Mouse (Mus musculus) intestine, postnatal 0 days (tissue): ENCODE measurements around the gene Hnf1a. TPM values are rescaled to one million over a fixed set of nuclear protein-coding genes. Genes with fewer than 3 reads are reported as not detected.
A peak's percentile ranks its signal among the peaks of the same experiment; 100 is the strongest.

ENCODE experiments used
- ATAC-seq: fragments of 200-750 bp; cut with Nextera tagmentation; 2 replicates; pipeline ENCODE4 v1.8.0; 2017; ENCODE audit warnings: mild to moderate bottlenecking, moderate TSS enrichment, moderate library complexity
- H3K27ac ChIP-seq: fragments of 300-500 bp; sonication (generic); 2 replicates; pipeline ENCODE4 v1.5.1; 2014; ENCODE audit warnings: mild to moderate bottlenecking, low read depth, low read length, moderate library complexity
- H3K27me3 ChIP-seq: fragments of 300-500 bp; sonication (generic); replicated peaks from 2 replicates; pipeline ENCODE4 v1.6.1; 2014; ENCODE audit warnings: low read length, mixed read lengths; ENCODE audit not compliant: control insufficient read depth, insufficient read depth
- H3K36me3 ChIP-seq: fragments of 300-500 bp; sonication (generic); 2 replicates; pipeline ENCODE4 v1.6.1; 2014; ENCODE audit warnings: mild to moderate bottlenecking, moderate library complexity; ENCODE audit not compliant: control insufficient read depth, insufficient read depth
- H3K4me1 ChIP-seq: fragments of 300-500 bp; sonication (generic); replicated peaks from 2 replicates; pipeline ENCODE4 v1.6.1; 2014; ENCODE audit warnings: antibody characterized with exemption, low read length, mixed read lengths; ENCODE audit not compliant: control insufficient read depth, insufficient read depth
- H3K4me2 ChIP-seq: fragments of 300-500 bp; sonication (generic); replicated peaks from 2 replicates; pipeline ENCODE4 v1.6.1; 2014; ENCODE audit warnings: low read depth, mild to moderate bottlenecking, moderate library complexity
- H3K4me3 ChIP-seq: fragments of 300-500 bp; sonication (generic); 2 replicates; pipeline ENCODE4 v1.5.1; 2014; ENCODE audit warnings: low read depth, low read length
- H3K9ac ChIP-seq: fragments of 300-500 bp; sonication (generic); 2 replicates; pipeline ENCODE4 v1.6.1; 2014; ENCODE audit warnings: mild to moderate bottlenecking, low read depth, low read length
- H3K9me3 ChIP-seq: fragments of 300-500 bp; sonication (generic); 2 replicates; pipeline ENCODE4 v1.6.1; 2016; ENCODE audit warnings: mixed run types; ENCODE audit not compliant: control insufficient read depth
- CTCF ChIP-seq: sonication (generic); IDR thresholded peaks from 2 replicates; pipeline ENCODE4 v1.5.1; 2016; ENCODE audit warnings: low read depth, mild to moderate bottlenecking, control low read depth, antibody characterized with exemption, moderate library complexity
- WGBS: fragments of 180-500 bp; shearing (Covaris S2); extraction: QIAGEN DNeasy Blood & Tissue Kit; methylation state at CpG from one replicate; pipeline ENCODE4 v1.1.7; 2014; 5-methylcytosine and 5-hydroxymethylcytosine counted together
- polyA plus RNA-seq: library from polyadenylated mRNA; unstranded; fragments of >200 nt; fragmentation: Nextera tagmentation; extraction: Ambion mirVana; gene quantifications from 2 replicates; pipeline ENCODE4 v1.2.1, GENCODE M21; 2015

Gene Hnf1a
- polyA plus RNA-seq, 1 experiment from 2014 or later = 15.9 TPM

DNA sequence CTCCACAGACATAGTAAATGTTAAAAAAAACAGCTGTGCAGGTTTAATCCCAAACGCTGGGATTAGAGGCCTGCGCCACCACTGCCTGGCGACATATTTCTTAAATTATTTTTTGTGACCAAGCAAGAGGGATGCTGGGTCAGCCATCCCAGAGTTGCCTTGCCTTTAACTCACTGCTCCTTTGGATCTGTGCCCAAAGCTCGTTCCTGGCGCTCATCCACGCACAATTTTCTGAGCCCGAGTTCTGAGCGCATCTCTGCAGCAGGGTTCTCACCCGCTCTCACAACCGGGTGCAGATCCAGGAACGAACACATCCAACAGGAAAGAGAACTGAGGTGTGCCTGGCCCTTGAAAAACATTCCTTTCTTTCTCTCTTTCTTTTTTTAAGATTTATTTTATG, 7.6 kb upstream of the Hnf1a start:
- H3K27me3 ChIP-seq = no peaks in the 10 kb centered on the region
- peaks cover 7% of the 10 kb centered on the region; the same call in 1 of the 2 replicates for H3K36me3 ChIP-seq
- no peak overlapping the region for H3K9ac ChIP-seq
- H3K9me3 ChIP-seq = no peaks in the 10 kb centered on the region
- peak overlapping the region; percentile 86; the same call in 1 of the 2 replicates for H3K27ac ChIP-seq
- no peak overlapping the region for H3K4me3 ChIP-seq
- no peak overlapping the region for H3K4me2 ChIP-seq
- WGBS = 53% methylated on average over 11 of the region's 11 CpGs
- no peak for ATAC-seq
- no peaks in the 10 kb centered on the region for H3K4me1 ChIP-seq
- no peak for TF ChIP-seq CTCF

- Histone ChIP-seq H3K9me3 (no peaks in the 10 kb centered on the region), H3K27me3 (no peaks in the 10 kb centered on the region), H3K27ac (no peak overlapping the region), H3K9ac (no peak overlapping the region), H3K4me3 (no peak overlapping the region), H3K4me2 (no peak overlapping the region), H3K36me3 (peaks cover 7% of the 10 kb centered on the region; the same call in 1 of the 2 replicates), H3K4me1 (no peaks in the 10 kb centered on the region)
- no peak for TF ChIP-seq CTCF
- no peak for ATAC-seq
Measured at GRCm38 (mm10) chr5:114976935-114977334, 6.0 kb upstream of the Hnf1a start.

DNA sequence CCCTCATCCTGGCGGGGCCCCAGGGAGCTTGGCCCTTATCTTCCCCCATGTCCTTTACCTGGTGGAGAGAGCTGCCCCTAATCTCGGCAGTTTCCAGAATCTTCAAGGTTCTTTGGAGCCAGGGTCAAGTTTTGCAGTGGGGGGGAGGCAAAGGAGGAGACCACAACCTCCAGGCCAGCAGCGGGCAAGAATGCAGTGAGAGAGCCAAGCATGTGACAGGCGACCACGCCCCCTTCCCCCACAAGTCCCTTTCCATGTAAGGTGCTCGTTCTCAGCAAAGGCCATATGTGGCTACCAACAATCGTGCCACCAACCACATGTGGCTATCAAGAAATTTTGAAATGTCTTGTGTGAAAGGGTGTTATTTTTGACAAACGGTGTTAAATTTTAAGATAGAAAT, 2.2 kb upstream of the Hnf1a start:
- WGBS = 59% methylated on average over 8 of the region's 8 CpGs
- no peak for TF ChIP-seq CTCF
- no peak overlapping the region for H3K4me2 ChIP-seq
- ATAC-seq = no peak
- H3K4me1 ChIP-seq = no peaks in the 10 kb centered on the region
- no peak overlapping the region for H3K4me3 ChIP-seq
- H3K36me3 ChIP-seq = peaks cover 7% of the 10 kb centered on the region; the same call in 1 of the 2 replicates
- H3K27me3 ChIP-seq = no peaks in the 10 kb centered on the region
- H3K9ac ChIP-seq = no peak overlapping the region
- H3K27ac ChIP-seq = no peak overlapping the region
- no peaks in the 10 kb centered on the region for H3K9me3 ChIP-seq

DNA sequence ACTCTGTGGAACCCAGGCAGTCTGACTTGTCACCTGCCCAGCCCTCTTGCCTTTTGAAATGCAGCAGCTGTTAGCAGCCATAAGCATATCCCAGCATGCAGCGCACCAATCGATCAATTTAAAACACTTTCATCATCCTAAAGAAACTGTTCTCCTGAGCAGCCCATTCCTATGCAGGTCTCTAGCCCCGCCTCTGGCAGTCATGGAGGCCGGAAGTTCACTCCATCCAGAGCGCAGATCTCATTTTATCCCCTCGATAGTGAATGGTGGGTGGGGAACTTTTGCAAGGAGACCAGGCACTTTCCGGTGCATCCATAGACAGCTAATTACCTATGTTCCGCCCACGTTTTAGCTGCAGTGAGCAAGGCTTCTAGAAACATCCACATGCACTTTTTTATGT, 1.3 kb upstream of the Hnf1a start:
- TF ChIP-seq CTCF = peak; percentile 13; the same call in 1 of the 2 replicates
- peaks cover 7% of the 10 kb centered on the region; the same call in 1 of the 2 replicates for H3K36me3 ChIP-seq
- H3K27me3 ChIP-seq = no peaks in the 10 kb centered on the region
- peak overlapping the region; percentile 69 for H3K4me2 ChIP-seq
- H3K27ac ChIP-seq = 0 out of 2 replicates have a peak overlapping the region, but pooled peaks have one; percentile 95
- H3K4me3 ChIP-seq = no peak overlapping the region; the same call in 1 of the 2 replicates
- H3K9ac ChIP-seq = no peak overlapping the region
- H3K9me3 ChIP-seq = no peaks in the 10 kb centered on the region
- no peak for ATAC-seq
- WGBS = 50% methylated on average over 9 of the region's 9 CpGs
- no peaks in the 10 kb centered on the region for H3K4me1 ChIP-seq

- 28% methylated on average over 13 of the region's 13 CpGs for WGBS
- H3K36me3 ChIP-seq = no peaks in the 10 kb centered on the region
- TF ChIP-seq CTCF = no peak
- peak overlapping the region; percentile 45 for H3K9ac ChIP-seq
- H3K27me3 ChIP-seq = no peaks in the 10 kb centered on the region
- H3K4me1 ChIP-seq = no peaks in the 10 kb centered on the region
- no peak for ATAC-seq
- peak overlapping the region; percentile 95 for H3K27ac ChIP-seq
- H3K9me3 ChIP-seq = no peaks in the 10 kb centered on the region
- H3K4me3 ChIP-seq = peak overlapping the region; percentile 49
- H3K4me2 ChIP-seq = peak overlapping the region; percentile 69
Measured at GRCm38 (mm10) chr5:114969609-114970215, 1.2 kb downstream of the Hnf1a start.

- Histone ChIP-seq H3K9ac (peak overlapping the region; percentile 45), H3K4me2 (peak overlapping the region; percentile 69), H3K27me3 (no peaks in the 10 kb centered on the region), H3K36me3 (no peaks in the 10 kb centered on the region), H3K27ac (peak overlapping the region; percentile 95), H3K4me1 (no peaks in the 10 kb centered on the region), H3K4me3 (peak overlapping the region; percentile 49), H3K9me3 (no peaks in the 10 kb centered on the region)
- TF ChIP-seq CTCF = no peak
- peak; percentile 18 for ATAC-seq
- WGBS = 5% methylated on average over 4 of the region's 4 CpGs
Measured at GRCm38 (mm10) chr5:114969064-114969463, 1.8 kb downstream of the Hnf1a start.
